Mouse (Mus musculus) CH12.LX (cell line): ENCODE results near the gene Samt1.
"Not testable (repeated sequence)": the region's sequence is repeated elsewhere in the genome, so short reads cannot be mapped to it uniquely, and the experiment has no call there.

Experiments
- CTCF ChIP-seq, 2 experiments: IDR thresholded peaks in 1 of 2; conservative IDR thresholded peaks in 1 of 2; 2 replicates each; pipeline ENCODE4 v1.5.1; 2011 to 2012; ENCODE audit warnings: low read depth in 2 of 2, low read length in 2 of 2, improper control_type of control experiment in 1 of 2, inconsistent platforms in 1 of 2, mild to moderate bottlenecking in 1 of 2, moderate library complexity in 1 of 2
- E2F4 ChIP-seq: IDR thresholded peaks from 2 replicates; pipeline ENCODE4 v1.6.1; 2011; ENCODE audit warnings: low read depth, low read length, improper control_type of control experiment; ENCODE audit not compliant: insufficient replicate concordance
- EP300 ChIP-seq: IDR thresholded peaks from 2 replicates; pipeline ENCODE4 v1.6.1; 2011; ENCODE audit warnings: low read length, improper control_type of control experiment
- JUND ChIP-seq: conservative IDR thresholded peaks from 2 replicates; pipeline ENCODE4 v1.6.1; 2011; ENCODE audit warnings: low read depth, low read length, improper control_type of control experiment
- MAX ChIP-seq: IDR thresholded peaks from 2 replicates; pipeline ENCODE4 v1.6.1; 2011; ENCODE audit warnings: low read length, improper control_type of control experiment
- MXI1 ChIP-seq: IDR thresholded peaks from 2 replicates; pipeline ENCODE4 v1.6.1; 2011; ENCODE audit warnings: mild to moderate bottlenecking, low read depth, low read length, improper control_type of control experiment
- POLR2A ChIP-seq: IDR thresholded peaks from 2 replicates; pipeline ENCODE4 v1.6.1; 2011; ENCODE audit warnings: low read depth, mild to moderate bottlenecking, improper control_type of control experiment, low read length
- USF1 ChIP-seq: IDR thresholded peaks from 2 replicates; pipeline ENCODE4 v1.6.1; 2014; ENCODE audit warnings: low read depth, mild to moderate bottlenecking, inconsistent platforms, low read length, improper control_type of control experiment
- ZC3H11A ChIP-seq: IDR thresholded peaks from 2 replicates; pipeline ENCODE4 v1.6.1; 2012; ENCODE audit warnings: low read depth, mild to moderate bottlenecking, inconsistent platforms, low read length, improper control_type of control experiment

GRCm38 (mm10) chrX:154054939-154055338, 42.5 kb upstream of the Samt1 start, which contains the start of gene Gm10057:
- not testable (repeated sequence) for TF ChIP-seq EP300; USF1; POLR2A; MXI1; ZC3H11A; CTCF (conservative IDR thresholded peaks at IDR 0.05 in 1 of 2, IDR thresholded peaks at IDR 0.05 in 1 of 2; ENCODE audit: low read depth in 2 of 2, low read length in 2 of 2); JUND; MAX; E2F4
